Mouse (Mus musculus): ENCODE data around the gene Cep19.

Gene Cep19

DNA sequence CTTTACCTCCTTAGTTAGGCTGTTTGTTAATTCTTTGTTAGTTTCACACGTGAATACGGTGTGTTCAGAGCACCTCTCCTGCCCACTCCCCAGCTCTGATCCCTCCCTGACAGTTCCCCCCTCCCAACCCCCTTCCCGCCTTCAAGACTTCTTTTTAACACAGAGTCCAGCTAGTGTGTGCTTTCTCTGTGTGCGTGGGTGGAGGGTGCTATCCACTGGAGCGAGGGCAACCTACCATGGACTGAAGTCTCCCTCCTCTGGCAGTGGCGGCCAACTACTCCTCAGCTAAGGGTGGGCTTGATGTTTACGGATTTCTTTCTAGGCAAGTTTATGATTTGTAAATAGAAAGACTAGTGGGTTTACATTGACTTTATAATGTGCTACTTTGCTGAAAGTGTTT lies 8.6 kb downstream of the Cep19 start:
- DNase-seq: no peak

DNA sequence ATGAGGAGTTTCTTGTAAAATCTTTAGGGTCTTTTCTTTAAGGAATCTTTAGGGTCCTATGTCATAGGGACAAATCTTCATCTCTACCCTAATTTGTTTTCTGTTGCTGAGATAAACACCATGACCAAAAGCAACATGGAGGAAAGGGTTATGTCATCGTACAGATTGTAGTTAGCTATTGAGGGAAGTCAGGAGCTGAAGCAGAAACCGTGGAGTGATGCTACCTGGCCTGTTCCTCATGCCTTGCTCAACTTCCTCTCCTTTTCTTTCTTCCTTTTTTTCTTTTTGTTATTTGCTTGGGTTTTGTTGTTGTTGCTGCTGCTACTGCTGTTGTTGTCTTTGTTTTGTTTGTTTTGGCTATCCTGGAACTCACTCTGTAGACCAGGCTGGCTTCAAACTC lies 9.0 kb downstream of the Cep19 start:
- DNase-seq: no peak

DNA sequence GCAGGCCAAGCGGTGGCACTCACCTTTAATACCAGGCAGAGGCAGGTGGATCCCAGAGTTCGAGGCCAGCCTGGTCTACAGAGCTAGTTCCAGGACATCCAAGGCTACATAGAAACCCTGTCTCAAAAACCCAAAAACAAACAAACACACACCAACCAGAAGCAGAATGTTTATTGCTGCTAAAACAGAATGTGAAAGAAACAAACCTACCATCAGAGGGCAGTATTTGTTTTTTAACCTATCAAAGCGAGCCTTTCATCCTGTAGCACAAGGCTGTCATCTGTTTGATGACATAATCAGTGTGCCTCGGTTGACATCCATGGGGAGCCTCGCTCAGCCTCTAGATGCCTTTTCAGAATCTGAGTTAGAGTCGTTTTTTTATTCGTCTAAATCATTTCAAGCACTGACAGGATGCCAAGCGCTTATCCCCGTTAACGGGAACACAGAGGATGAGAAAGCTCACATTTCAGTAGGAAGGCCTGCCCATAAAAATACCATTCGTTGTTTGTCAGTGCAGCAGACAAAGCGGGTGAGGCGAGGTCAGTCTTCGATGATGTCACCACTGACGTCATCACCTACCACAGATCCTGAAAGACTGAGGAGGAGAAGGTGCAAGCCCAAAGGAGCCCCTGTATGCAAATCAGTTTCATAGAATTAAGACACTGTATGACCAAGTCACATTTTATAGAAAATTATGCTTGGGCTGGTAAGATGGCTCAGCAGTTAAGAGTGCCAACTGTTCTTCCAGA lies 11.5 kb downstream of the Cep19 start:
- no peak for DNase-seq

DNA sequence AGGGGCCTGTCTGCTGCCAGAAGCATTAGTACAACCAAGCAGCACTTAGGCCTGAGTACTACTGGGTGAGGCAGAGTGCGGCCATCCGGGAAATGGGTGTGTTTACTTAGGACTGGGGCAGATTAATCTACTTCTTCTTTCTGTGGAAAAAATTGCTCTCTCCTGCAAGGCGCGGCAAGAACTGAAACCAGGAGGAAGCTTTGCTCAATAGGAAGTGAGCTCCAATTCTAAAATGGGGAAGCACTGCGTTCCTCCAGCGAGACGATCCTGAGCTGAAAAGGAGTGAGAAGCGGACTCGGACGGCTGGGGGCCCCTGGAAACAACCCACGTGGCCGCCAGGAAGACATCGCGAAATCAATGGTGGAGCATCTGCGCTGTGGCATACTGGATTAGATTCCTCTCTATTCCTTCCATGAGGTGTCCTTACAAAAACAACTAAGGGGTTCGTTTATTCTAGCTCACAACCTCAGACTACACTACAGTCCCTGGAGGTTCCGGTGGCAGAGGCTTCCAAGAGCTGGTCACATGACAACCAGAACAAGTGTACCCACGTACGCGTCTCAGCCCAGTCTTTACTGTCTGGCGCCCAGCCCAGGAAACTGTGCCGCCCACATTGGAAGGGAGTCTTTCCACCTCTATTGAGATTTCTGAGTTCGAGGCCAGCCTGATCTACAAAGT lies 14.1 kb downstream of the Cep19 start:
- DNase-seq: no peak

DNA sequence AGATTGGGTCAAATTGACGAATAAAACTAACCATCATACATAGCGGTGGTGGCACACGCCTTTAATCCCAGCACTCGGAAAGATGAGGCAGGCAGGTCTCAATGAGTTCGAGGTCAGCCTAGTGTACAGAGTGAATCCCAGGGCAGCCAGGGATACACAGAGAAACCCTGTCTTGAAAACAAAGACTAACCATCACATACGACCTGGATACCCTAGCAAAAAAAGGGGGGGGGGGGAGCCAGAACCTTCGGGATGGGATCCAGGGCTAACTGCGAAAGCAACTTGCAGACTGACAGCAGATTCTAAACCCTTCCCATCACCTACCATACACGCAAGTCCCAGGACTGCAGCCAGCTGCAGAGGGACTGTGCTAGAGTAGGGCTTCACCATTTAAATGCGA lies 14.8 kb downstream of the Cep19 start:
- no peak for DNase-seq

DNA sequence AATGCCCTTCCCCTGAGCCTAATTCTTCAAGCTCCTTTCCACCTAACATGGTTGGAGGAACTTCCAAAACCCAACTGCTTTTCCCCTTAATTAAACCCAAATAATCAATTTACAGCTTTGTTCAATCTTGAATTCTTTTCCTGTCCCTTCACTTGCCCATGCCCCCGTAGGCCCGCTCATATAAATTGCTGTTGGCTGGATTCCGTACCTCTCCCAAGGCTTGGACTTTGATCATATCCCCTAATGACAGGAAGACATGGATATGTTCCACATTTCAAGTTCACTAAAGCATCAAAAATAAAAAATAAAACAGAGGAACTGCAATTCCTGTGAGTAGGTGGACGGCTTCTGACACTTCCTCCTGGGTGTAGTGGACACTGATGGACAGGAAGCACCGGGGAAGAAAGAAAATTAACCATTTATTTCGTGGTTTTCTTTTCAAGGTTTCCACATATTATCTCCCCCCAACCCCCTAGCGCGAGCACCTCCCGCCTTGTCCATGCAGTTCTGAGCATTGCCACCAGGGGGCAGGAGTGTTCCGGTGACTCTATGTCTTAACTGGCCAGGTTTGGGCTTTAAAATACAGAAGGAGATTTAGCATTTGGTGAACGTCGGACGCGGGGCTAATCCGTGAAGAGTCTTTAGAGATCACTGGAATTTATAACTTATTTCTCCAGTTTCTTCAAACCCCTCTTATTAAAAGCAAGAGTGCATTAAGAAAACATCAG lies 15.5 kb downstream of the Cep19 start:
- peak; percentile 74 for DNase-seq

DNA sequence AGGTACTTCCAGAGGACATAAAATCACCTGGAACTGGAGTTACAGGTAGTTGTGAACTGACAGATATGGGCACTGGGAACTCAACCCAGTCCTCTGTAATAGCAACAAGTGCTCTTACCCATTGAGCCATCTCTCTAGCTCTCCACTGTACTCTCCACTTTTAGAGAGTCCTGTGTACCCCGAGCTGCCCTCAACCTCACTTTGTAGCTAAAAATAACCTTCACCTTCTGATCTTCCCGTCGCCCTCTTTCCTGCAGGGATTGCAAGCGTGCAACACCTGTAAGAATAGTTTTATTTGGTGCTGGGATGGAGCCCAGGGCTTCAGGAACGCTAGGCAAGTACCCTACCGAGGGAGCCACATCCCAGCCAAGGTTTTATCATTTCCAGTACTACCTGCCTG lies 16.2 kb downstream of the Cep19 start:
- no peak for DNase-seq

DNA sequence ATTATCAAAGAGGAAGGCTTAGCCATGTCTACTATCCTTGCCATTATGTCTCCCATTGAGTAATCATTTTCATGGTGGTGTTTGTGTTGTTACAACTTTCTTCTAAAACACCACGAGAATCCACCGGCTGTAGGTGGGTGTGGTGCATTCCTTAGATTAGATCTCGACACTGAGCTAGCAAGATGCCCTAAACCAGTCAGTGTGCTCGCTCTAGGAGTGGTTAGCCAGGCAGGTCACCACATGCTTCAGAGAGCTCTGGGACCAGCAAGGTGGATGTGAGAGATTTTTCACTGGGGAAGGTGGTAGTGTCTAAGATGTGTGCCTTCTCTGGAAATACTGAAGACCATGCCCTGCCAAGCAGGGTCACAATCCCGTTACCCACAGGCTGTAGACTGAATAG lies 16.6 kb downstream of the Cep19 start:
- no peak for DNase-seq

DNA sequence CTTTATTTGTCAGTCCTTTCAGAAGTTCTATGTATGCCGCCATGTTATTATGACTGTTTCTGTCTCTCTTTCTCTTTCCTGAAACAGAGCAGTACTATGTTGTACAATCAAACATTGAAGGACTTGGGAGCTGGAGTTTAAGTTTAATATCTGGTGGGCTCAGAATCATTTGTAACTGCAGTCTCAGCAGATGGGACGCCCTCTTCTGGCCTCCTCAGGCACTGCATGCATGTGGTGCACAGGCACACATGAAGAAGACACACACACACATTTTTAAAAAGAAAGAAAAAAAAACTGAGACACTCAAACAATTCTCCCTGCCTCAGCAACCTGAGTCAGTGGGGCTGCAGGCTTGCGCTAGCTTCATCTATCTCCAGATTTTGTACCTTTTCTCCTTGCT lies 20.9 kb downstream of the Cep19 start:
- no peak for DNase-seq

DNA sequence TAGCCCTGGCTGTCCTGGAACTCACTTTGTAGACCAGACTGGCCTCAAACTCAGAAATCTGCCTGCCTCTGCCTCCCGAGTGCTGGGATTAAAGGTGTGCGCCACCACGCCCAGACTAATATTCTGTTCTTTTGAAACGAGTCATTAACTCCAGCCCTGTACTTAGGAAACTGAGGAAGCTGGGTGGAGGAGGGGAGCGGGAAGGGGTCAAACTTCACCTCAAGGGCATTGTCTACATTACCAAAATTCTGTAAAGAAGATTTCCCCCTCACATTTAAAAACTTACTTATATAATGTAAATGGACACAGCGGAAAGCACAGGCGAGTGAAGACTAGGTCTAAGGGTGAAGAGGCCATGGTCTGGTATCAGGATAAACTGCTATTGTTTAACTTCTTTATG lies 24.4 kb downstream of the Cep19 start:
- DNase-seq: no peak

DNA sequence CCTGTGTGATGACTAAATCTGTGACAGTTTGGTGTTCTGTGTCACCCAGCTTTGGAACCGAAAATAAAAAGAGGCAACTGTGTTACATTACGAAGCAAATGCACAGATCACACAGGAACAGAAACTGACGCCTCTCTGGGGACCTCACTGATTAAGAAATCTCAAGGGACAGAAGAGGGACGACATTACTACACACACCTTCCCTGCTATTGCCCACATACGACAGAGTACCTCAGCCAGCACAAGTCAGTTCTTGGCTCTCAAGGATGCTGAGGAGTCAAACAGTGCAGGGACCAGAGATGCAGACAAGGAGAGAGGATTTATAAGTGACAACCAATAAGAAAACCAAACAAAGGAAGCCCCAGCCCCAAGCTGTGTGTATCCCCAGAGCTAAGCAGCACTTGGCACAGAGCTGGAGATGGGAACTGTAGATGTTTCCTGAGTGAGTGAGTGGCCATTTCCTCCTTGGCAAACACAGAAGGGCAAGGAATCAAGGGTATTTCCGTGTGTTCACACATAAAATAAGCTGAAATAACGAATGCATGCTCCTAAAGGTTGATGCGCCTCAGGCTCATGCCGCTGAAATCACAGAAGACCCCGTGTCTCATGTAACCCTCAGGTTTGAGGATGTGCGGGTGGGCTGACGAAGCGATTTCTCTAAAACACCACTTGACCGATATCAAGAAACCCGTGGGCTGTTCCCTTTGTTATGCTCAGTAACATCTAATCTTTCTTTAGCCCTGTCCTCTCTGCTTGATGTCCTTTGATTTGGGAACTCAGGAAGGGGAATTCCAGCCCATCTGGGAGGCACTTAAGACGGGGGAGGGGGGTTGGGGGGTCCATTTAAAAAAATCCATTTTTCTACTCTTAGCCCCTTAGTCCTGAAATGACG lies 25.1 kb downstream of the Cep19 start:
- no peak for DNase-seq

DNA sequence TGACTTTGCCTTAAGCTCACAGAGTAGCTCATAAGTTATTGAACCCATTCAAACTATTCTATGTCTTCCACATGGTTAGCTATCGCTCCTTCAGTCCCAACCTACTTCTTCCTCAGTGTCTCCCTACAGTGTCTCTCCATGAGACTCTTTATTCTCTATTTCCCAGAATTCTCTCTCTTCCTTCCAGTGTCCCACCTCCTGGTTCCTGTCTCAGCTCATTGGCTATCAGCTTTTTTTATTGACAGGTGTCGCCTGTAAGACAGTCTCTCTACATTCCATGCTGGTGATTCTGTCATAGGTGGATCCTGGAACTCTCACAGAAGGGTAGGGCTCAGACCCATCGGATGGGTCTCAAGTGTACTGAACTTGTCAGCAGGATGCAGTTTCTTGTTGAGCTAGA lies 25.8 kb downstream of the Cep19 start:
- no peak for DNase-seq

DNA sequence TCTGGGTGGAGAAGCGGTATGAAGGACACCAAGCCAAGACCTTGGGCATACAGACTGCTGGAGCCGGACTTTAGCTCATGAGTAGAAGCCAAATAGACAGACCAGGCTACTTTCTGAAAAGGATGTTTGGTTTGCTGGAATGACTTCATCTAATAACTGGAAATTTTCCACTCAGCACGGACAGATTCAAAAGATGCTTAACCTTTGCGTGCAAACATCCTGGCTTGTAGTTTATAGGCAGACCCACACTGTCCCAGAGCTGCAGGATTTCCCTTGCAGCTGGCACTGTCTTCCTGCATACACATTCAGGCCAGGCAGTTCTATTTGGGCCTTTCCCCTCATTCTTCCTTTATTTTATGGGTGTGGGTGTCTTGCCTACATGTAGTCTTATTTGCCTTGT lies 27.4 kb downstream of the Cep19 start:
- DNase-seq: no peak

DNA sequence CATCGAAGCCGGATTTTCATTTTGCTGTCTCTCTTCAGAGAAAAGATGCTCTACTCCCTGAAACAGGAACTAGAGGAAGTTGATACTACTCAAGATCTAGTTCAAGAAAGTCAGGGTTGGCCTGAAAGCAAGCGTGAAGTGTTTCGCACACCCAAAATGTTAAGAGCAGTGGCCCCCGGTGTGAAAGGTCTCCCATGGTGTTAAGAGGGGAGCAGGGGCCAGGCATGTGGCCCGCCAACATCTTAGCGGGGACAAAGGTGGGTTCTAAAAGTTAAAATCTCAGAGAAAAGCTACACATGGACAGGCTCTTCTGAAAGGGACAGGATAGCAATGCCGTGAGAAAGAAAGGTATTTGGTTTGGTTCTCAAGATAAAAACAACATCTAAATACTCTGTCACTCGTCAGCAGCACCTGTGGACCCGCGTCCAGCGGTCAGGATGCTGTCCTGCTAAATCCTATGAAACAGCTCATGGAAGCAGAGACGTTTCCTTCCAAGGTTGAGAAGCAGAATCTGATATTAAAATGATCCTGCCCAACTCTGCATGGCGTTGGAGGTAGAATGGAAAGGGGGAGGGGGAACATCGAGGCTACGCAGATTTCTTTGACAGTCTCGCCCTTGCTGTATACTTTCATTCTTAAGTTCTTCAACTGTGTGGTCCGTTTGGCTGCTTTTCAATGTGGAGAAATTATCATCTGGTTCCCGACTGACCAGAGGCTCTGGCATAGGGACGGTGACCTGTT lies 30.0 kb downstream of the Cep19 start:
- DNase-seq: no peak

DNA sequence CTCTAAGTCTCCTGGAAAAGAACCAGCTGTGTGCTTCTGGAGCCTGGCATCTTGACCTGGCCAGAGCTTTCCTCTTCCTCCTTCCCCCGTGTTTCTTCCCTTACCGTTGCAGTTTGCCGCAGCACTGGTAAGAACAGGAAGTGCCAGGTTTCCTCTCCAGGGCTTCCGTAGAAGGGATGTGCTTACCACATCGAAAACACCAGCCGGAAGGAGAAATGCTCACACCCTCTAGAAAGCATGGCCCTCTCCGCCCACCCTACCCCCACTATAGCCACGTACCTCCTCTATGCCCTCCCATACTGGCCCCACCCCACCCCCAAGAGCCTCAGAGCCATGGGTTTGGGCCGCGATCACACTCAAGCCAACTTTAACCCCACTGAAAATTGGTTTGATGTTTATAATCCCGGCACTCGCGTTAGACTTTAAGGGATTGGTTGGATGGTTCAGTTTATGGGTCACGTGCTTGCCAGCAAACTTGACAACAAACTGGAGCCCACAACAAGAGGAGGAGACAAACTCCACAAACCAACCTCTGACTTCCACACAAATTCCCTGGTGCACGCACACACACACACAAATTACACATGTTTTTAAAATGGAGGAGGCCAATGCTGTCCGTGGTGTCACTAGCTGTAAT lies 30.7 kb downstream of the Cep19 start:
- no peak for DNase-seq

DNA sequence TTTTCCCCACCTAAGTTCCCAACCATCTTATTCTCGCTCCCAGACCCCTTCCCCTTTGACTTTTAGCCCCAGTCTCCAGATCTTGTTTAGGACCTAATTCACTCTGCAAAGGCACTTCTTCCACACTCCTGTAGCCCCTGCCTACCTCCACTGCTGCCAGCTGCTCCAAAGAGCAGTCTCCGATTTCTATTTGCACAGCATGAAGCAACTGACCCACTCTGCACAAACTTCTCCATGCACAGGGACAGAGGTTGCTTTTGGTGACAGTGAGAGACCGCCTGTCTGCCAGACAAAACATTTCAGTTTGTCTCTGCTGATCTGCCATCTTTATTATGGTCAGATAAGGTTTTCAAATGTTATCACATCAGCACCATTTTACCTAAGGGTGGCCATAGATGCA lies 33.5 kb downstream of the Cep19 start:
- no peak for DNase-seq

DNA sequence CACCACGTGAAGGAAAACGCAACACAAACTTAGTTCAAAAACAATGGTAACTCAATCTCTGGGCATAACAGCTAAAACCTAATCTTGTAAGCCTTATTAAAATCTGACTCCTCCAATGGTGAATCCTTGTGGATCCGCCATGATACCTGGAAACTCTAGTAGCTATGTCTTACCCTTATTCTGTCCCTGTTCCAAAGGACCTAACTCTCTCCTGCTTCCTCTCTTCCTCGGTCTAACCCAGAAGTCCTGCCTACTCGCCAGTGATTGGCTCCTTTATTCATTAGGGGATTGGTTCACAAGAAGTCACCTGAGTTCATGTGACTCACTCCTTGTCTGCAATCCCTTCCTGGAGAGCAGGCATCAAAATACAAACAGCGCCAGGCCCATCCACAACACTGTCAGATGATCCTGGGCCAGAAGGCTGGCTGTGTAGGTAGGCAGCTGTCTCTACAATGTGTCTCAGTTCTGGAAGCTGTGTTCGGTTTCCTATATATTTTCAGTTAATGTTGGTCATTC lies 36.3 kb downstream of the Cep19 start:
- DNase-seq: no peak

DNA sequence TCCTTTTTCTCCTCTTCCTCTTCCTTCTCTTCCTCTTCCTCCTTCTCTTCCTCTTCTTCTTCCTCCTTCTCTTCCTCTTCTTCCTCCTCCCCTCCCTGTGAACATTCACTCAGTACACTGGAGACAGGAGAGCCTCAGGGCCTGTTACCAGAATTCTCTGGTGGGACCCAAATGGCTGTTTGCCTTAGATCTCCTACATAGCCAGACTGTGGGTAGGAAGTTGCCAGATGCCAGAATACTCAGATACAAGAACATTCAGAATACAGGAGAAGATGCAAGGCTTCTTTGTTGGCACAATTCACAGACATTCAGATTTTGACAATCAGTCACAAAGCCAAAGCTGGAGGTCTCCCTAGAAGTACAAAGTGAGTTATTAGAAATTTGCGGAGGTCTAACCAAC lies 39.4 kb downstream of the Cep19 start:
- no peak for DNase-seq

DNA sequence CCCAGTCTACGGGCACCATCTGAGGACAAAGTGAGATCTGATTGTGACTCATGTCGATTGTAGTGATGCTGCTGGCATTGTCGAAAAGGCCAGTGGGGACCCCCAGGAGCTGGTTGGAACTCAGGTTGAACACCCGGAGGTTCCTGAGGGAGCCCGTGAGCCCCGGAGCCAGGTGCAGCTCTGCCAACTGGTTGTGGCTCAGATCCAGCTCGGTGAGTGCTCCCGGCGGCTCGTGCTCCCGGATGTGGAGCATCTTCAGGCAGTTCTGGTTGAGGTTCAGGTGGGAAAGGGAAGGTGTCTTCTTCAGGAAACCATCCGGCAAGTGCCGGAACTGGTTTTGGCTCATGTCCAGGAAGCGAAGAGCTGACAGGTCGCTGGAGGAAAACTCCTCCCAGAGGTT lies 44.2 kb downstream of the Cep19 start:
- DNase-seq: no peak

DNA sequence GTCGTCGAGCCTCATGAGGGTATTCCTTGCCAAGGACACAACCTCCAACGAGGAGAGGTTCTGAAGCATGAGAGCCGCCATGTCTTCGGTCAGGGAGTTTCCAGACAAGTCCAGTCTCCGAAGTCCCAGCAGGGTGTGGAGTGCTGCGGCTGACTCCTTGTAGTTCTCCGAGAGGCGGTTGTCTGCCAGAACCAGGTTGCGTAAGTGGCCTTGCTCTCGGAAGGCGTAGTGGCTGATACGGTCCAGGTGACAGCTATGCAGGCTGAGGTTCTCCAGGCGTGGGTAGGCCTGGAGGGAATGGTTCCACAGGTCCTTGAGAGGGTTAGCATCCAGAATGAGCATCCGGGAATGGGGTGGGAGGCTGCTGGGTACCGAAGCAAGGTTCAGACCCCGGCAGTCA lies 45.0 kb downstream of the Cep19 start:
- no peak for DNase-seq

DNA sequence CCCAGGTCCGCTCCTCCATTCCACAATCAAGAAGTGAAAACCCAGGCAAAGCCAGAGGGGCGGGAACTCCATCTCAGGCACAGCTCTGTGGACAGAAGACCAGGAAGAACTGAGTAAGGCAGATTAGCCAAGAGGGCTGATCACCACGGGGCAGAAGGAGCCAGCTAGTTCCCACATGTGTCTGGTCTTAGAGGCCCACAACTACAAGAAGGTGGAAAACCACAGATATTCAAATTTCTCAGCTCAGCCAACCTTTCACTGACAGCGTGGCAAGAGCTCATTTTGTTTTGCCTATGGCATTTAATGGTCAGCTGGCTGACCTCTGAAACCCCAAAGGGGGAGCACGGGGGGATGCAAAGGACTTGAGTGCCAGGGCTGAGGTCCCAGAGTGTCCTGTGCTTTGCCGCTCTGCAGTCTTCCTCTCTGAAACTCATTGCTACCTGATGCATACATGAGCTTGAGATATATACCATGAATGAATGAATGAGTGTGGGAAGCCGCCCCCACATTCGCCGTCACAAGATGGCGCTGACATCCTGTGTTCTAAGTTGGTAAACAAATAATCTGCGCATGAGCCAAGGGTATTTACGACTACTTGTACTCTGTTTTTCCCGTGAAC lies 48.1 kb downstream of the Cep19 start:
- no peak for DNase-seq
